Mouse (Mus musculus) lung, postnatal 4 days (tissue): ENCODE results near the gene Prune1.

Experiments
- DNase-seq, 2 experiments: peaks; one replicate each; pipeline ENCODE4 v3.0.0; 2021

Prune1 gene

DNA sequence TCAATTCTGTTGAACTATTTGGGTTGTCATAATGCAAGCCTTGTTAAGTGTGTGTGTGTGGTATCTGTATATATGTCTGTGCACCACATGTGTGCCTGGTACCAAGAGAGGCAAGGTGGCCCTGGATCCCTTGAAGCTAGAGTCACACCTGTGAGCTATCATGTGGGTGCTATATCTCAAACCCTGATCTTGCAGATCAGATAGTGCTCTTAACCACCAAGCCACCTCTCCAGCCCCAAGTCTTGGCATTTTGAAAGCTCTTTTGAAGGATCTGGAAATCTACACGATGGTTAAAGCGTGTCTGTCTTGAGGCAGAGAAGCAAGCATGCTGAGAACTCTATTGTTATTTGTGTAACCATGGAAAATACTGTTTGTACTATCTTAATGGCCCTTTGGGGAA, 71.3 kb downstream of the Prune1 start:
- no peak for DNase-seq

- DNase-seq: no peak
Measured at GRCm38 (mm10) chr3:95208286-95208685, 73.6 kb downstream of the Prune1 start.

DNA sequence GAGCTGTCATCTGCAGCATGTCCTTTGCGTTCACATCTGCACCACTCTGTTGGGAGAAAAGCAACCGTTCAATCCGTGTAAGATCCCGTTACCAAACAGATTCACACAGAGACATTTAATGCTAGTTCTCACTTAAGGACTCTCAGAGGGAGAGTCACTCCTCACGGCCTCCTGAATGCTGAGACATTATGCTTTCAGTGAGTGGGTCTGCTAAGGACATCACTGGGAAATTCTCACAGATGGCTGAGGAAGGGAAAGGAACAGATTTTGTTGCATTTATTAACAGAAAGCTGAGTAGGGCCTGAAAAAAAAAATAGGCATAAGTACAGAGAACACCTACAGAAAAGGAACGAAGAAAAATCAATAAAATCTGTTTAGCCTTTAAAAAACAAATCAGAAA, 78.0 kb downstream of the Prune1 start:
- DNase-seq: no peak
